Mouse (Mus musculus): ENCODE data around the gene Kmt2a. TPM values are rescaled to one million over a fixed set of nuclear protein-coding genes. Genes with fewer than 3 reads are reported as not detected.

The Kmt2a gene
- polyA plus RNA-seq, 1 experiment: 4.5 TPM

DNA sequence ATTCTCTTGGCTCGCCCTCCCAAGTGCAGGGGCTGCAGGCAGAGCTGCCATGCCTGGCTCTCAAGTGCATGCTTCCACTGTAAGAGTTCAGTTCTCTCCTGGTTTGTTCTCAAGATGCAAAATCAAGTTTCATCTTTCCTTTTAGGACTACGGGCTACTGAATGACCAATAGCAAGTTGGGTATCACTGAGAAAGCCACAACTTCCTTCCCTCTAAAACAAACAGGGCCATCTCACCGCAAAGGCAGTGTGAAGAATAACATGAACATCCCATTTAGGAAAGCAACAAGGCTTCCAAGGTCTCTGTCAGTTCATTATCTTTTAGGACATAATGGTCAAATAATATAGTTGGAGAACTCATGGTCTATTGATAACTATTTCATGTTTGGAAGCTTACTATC lies 13.4 kb downstream of the Kmt2a start:
- peaks cover 84% of the 10 kb centered on the region for H3K79me2 ChIP-seq (ENCODE audit: control insufficient read depth, insufficient read depth)
- H3K4me2 ChIP-seq (ENCODE audit: low read depth): no peak overlapping the region
- peaks cover 5% of the 10 kb centered on the region for H3K36me3 ChIP-seq (ENCODE audit: control insufficient read depth, insufficient read depth)
- H3K4me3 ChIP-seq: no peak overlapping the region
- no peak overlapping the region for H3ac ChIP-seq (ENCODE audit: control insufficient read depth, insufficient read length)
- no peaks in the 10 kb centered on the region for H3K27me3 ChIP-seq (ENCODE audit: control insufficient read depth, insufficient read depth, insufficient read length)
- TF ChIP-seq MYOG (IDR thresholded peaks at IDR 0.05; ENCODE audit: control insufficient read depth in 1 of 3, insufficient read depth in 1 of 3, insufficient read length in 2 of 3, low read depth in 2 of 3) (no peak), POLR2AphosphoS2 (IDR thresholded peaks at IDR 0.05; ENCODE audit: insufficient read length, low read depth) (no peak), TCF12 (IDR thresholded peaks at IDR 0.05; ENCODE audit: insufficient read depth, poor library complexity, severe bottlenecking) (no peak), POLR2A (IDR thresholded peaks at IDR 0.05; ENCODE audit: insufficient read length, low read depth) (no peak), REST (IDR thresholded peaks at IDR 0.05; ENCODE audit: insufficient read depth, insufficient read length) (no peak), SRF (IDR thresholded peaks at IDR 0.05; ENCODE audit: control insufficient read depth, insufficient read length, low read depth) (no peak), TCF3 (IDR thresholded peaks at IDR 0.05; ENCODE audit: insufficient read length, low read depth) (no peak), USF1 (IDR thresholded peaks at IDR 0.05; ENCODE audit: low read depth) (no peak), MYOD1 (IDR thresholded peaks at IDR 0.05; ENCODE audit: control insufficient read depth in 1 of 3, insufficient read length in 2 of 3, low read depth in 2 of 3) (no peak), CEBPB (IDR thresholded peaks at IDR 0.05; ENCODE audit: insufficient read depth, poor library complexity, severe bottlenecking) (no peak), MAX (IDR thresholded peaks at IDR 0.05; ENCODE audit: low read depth) (no peak), E2F4 (IDR thresholded peaks at IDR 0.05; ENCODE audit: insufficient read depth) (no peak)

DNA sequence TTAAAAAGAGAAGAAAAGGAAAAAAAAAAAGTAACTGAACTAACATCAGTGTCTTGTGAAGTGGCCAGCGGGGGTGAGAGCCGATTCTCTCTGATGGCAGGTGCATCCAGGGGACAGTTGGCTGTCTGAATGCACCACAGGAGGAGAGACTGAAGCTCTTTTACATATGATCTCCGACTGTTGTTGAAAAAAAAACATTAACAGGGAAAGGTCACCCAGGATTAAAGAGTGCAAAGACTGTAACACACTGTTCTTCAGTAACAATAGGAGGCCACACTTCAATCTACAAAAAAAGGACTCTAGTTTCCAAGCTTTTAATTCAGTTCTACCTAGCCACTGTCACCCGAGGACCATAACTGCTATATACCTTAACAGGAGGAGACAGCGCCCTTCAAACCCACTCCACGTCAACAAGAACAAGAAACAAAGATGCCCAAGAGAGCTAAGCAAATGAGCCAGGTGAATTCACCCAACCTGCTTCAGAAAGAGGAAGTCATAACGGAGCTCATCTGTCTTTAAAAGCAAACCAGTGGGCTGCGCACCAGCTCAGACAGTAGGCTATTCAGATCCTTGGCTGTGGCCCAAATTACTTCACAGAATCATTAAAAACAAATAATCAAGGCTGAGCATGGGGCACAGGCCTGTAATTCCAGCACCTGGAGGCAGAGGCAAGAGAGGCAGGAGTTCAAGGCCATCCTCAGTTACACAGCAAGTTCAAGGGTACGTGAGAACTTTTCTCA lies 14.4 kb downstream of the Kmt2a start:
- Histone ChIP-seq H3ac (ENCODE audit: control insufficient read depth, insufficient read length) (no peak overlapping the region), H3K4me3 (no peak overlapping the region), H3K27me3 (ENCODE audit: control insufficient read depth, insufficient read depth, insufficient read length) (no peaks in the 10 kb centered on the region), H3K36me3 (ENCODE audit: control insufficient read depth, insufficient read depth) (peaks cover 12% of the 10 kb centered on the region), H3K4me2 (ENCODE audit: low read depth) (no peak overlapping the region), H3K79me2 (ENCODE audit: control insufficient read depth, insufficient read depth) (peaks cover 84% of the 10 kb centered on the region)
- TF ChIP-seq USF1 (IDR thresholded peaks at IDR 0.05; ENCODE audit: low read depth): no peak
- no peak for TF ChIP-seq TCF12 (IDR thresholded peaks at IDR 0.05; ENCODE audit: insufficient read depth, poor library complexity, severe bottlenecking)
- TF ChIP-seq MYOG (IDR thresholded peaks at IDR 0.05; ENCODE audit: control insufficient read depth in 1 of 3, insufficient read depth in 1 of 3, insufficient read length in 2 of 3, low read depth in 2 of 3): no peak
- no peak for TF ChIP-seq TCF3 (IDR thresholded peaks at IDR 0.05; ENCODE audit: insufficient read length, low read depth)
- TF ChIP-seq SRF (IDR thresholded peaks at IDR 0.05; ENCODE audit: control insufficient read depth, insufficient read length, low read depth): no peak
- TF ChIP-seq CEBPB (IDR thresholded peaks at IDR 0.05; ENCODE audit: insufficient read depth, poor library complexity, severe bottlenecking): no peak
- TF ChIP-seq MYOD1 (IDR thresholded peaks at IDR 0.05; ENCODE audit: control insufficient read depth in 1 of 3, insufficient read length in 2 of 3, low read depth in 2 of 3): no peak
- no peak for TF ChIP-seq POLR2AphosphoS2 (IDR thresholded peaks at IDR 0.05; ENCODE audit: insufficient read length, low read depth)
- no peak for TF ChIP-seq REST (IDR thresholded peaks at IDR 0.05; ENCODE audit: insufficient read depth, insufficient read length)

DNA sequence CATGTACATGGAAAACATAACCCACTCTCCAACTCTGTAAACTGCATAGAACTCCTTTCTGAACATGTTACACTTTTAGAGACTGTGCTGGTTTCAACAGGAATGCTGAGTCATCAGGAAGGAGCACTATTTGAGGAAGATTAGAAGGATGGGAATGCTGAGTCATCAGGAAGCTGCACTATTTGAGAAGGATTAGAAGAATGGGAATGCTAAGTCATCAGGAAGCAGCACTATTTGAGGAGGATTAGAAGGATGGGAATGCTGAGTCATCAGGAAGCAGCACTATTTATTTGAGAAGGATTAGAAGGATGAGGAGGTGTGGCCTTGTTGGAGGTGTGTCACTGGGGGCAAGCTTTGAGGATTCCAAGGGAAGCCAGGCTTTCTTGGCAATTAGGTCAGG lies 20.0 kb downstream of the Kmt2a start:
- peaks cover 85% of the 10 kb centered on the region for H3K79me2 ChIP-seq (ENCODE audit: control insufficient read depth, insufficient read depth)
- peaks cover 27% of the 10 kb centered on the region for H3K36me3 ChIP-seq (ENCODE audit: control insufficient read depth, insufficient read depth)
- TF ChIP-seq REST (IDR thresholded peaks at IDR 0.05; ENCODE audit: insufficient read depth, insufficient read length) (no peak), E2F4 (IDR thresholded peaks at IDR 0.05; ENCODE audit: insufficient read depth) (no peak), MAX (IDR thresholded peaks at IDR 0.05; ENCODE audit: low read depth) (no peak), MYOG (IDR thresholded peaks at IDR 0.05; ENCODE audit: control insufficient read depth in 1 of 3, insufficient read depth in 1 of 3, insufficient read length in 2 of 3, low read depth in 2 of 3) (no peak), POLR2A (IDR thresholded peaks at IDR 0.05; ENCODE audit: insufficient read length, low read depth) (no peak), TCF12 (IDR thresholded peaks at IDR 0.05; ENCODE audit: insufficient read depth, poor library complexity, severe bottlenecking) (no peak), USF1 (IDR thresholded peaks at IDR 0.05; ENCODE audit: low read depth) (no peak), TCF3 (IDR thresholded peaks at IDR 0.05; ENCODE audit: insufficient read length, low read depth) (no peak), POLR2AphosphoS2 (IDR thresholded peaks at IDR 0.05; ENCODE audit: insufficient read length, low read depth) (no peak), MYOD1 (IDR thresholded peaks at IDR 0.05; ENCODE audit: control insufficient read depth in 1 of 3, insufficient read length in 2 of 3, low read depth in 2 of 3) (no peak), SRF (IDR thresholded peaks at IDR 0.05; ENCODE audit: control insufficient read depth, insufficient read length, low read depth) (no peak)
- no peak overlapping the region for H3ac ChIP-seq (ENCODE audit: control insufficient read depth, insufficient read length)
- H3K4me3 ChIP-seq: no peak overlapping the region
- no peaks in the 10 kb centered on the region for H3K27me3 ChIP-seq (ENCODE audit: control insufficient read depth, insufficient read depth, insufficient read length)
- H3K4me2 ChIP-seq (ENCODE audit: low read depth): no peak overlapping the region

DNA sequence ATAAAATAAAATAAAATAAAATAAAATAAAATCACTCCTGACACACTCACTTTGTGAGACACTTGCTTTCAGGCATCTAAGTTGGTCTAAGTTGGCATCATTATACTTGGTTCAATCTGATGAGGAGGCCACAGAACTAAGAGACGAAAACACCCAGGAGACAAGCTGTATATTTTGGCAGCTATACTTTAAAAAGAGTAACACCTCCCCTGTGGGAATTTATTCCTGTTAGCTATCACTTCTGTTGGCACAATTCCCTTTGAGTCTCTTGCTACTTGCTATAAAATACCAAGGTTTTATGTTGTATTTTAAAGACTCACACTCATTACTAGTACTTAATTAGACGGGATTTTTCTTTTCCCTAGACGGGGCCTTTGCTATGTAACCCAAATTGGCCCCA lies 22.4 kb downstream of the Kmt2a start:
- Histone ChIP-seq H3K79me2 (ENCODE audit: control insufficient read depth, insufficient read depth) (peaks cover 92% of the 10 kb centered on the region), H3K4me3 (no peak overlapping the region), H3K4me2 (ENCODE audit: low read depth) (no peak overlapping the region), H3ac (ENCODE audit: control insufficient read depth, insufficient read length) (no peak overlapping the region), H3K27me3 (ENCODE audit: control insufficient read depth, insufficient read depth, insufficient read length) (no peaks in the 10 kb centered on the region), H3K36me3 (ENCODE audit: control insufficient read depth, insufficient read depth) (peaks cover 22% of the 10 kb centered on the region)
- TF ChIP-seq MAX (IDR thresholded peaks at IDR 0.05; ENCODE audit: low read depth) (no peak), SRF (IDR thresholded peaks at IDR 0.05; ENCODE audit: control insufficient read depth, insufficient read length, low read depth) (no peak), CEBPB (IDR thresholded peaks at IDR 0.05; ENCODE audit: insufficient read depth, poor library complexity, severe bottlenecking) (no peak), USF1 (IDR thresholded peaks at IDR 0.05; ENCODE audit: low read depth) (no peak), POLR2A (IDR thresholded peaks at IDR 0.05; ENCODE audit: insufficient read length, low read depth) (no peak), TCF3 (IDR thresholded peaks at IDR 0.05; ENCODE audit: insufficient read length, low read depth) (no peak), TCF12 (IDR thresholded peaks at IDR 0.05; ENCODE audit: insufficient read depth, poor library complexity, severe bottlenecking) (no peak), MYOG (IDR thresholded peaks at IDR 0.05; ENCODE audit: control insufficient read depth in 1 of 3, insufficient read depth in 1 of 3, insufficient read length in 2 of 3, low read depth in 2 of 3) (no peak), E2F4 (IDR thresholded peaks at IDR 0.05; ENCODE audit: insufficient read depth) (no peak), MYOD1 (IDR thresholded peaks at IDR 0.05; ENCODE audit: control insufficient read depth in 1 of 3, insufficient read length in 2 of 3, low read depth in 2 of 3) (no peak), POLR2AphosphoS2 (IDR thresholded peaks at IDR 0.05; ENCODE audit: insufficient read length, low read depth) (no peak), REST (IDR thresholded peaks at IDR 0.05; ENCODE audit: insufficient read depth, insufficient read length) (no peak)
